Mouse (Mus musculus) 416B (cell line): ENCODE results near the gene Naaa.
A peak's percentile ranks its signal among the peaks of the same experiment; 100 is the strongest.

Experiments used
- DNase-seq: peaks from one replicate; pipeline ENCODE4 v3.0.0; 2011; ENCODE audit warnings: low read depth

Naaa gene

GRCm38 (mm10) chr5:92263761-92264359 lies 14.1 kb downstream of the Naaa start:
- DNase-seq: no peak

- DNase-seq: peak; percentile 74
Observed at GRCm38 (mm10) chr5:92262646-92263045, 15.3 kb downstream of the Naaa start.

GRCm38 (mm10) chr5:92256218-92256617 lies 21.8 kb downstream of the Naaa start, which contains the start of gene Ppef2:
Gene Ppef2 (minus strand): TSS chr5:92256278.
- DNase-seq: no peak

DNA sequence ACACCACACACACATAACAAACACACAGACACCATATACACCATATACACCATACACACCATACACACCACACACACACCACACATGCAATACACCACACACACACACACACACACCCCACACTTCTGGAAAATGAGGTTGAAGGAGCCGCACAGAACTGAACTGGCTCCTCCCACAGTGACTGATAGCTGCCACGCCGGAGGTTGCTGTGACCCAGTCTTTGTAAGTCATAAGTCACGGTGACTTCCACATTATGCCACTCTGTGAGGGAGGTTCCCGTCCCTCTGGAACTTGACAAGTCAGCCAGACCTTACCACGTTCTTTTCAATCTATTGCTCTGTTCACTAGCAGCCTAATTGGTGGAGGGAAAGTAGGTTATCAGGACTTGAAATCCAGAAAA lies 23.5 kb downstream of the Naaa start:
- DNase-seq: no peak

DNA sequence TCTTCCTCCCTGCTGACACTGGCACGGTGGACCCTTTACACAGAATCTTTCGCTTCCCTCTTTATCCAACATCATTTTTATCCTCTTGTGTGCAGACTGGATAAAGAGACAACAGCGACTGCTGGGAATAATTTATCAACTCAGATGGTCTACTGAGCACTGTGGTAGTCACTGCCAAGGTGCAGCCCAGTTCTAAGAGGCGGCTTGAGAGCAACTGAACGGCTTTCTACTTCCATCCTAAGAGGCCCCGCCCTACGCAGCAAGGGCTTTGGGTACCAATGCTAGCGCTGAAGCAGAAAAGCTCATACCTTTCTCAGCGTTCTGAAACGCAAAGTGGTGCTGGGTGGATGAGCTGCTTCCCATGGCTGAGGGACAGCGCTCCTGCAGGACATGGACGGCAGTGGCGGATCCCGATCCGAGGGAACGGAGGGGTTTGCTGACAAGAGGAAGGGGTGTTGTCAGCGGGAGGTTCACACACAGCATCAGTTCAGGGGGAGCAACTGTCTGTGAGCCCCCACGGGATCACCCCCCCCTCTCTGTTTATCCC lies 25.1 kb downstream of the Naaa start:
- DNase-seq: no peak

DNA sequence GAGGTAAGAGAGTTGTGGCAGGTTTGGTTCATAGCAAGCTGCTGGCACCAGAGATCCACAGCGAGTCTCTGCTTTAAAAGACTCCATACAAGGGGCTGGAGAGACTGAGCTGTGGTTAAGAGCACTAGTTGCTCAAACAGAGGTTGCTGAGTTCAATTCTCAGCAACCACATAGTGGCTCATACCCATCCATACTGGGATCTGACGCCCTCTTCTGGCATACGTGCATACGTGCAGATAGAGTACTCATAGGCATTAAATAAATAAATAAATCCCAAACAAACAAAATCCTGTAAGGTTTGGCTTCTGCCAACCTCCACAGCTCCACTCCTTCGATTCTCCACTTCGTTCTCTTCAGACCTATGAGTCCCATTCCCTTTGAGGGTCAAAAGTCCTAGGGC lies 25.9 kb downstream of the Naaa start:
- no peak for DNase-seq

- no peak for DNase-seq
Observed at GRCm38 (mm10) chr5:92248614-92249013, 29.4 kb downstream of the Naaa start.

DNA sequence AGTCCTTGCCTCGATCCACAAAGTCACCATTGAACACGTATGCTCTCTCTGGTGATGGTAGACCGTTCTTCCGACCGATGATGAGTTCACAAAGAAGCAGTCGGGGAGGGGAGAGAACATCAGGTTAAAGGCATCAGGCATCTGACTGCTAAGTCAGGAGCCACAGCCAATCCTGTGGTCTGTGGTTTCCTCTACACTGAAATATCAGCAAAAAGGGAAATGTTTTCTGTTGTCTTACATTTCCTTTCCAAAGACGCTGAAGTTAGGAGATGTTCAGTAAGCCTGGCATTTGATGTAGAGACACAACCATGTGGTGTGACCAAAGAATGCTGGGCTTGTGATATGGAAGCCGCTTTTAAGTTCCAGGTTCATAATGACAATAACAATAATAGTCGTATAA lies 32.5 kb downstream of the Naaa start:
- peak; percentile 93 for DNase-seq

- no peak for DNase-seq
Observed at GRCm38 (mm10) chr5:92244900-92245299, 33.1 kb downstream of the Naaa start.

DNA sequence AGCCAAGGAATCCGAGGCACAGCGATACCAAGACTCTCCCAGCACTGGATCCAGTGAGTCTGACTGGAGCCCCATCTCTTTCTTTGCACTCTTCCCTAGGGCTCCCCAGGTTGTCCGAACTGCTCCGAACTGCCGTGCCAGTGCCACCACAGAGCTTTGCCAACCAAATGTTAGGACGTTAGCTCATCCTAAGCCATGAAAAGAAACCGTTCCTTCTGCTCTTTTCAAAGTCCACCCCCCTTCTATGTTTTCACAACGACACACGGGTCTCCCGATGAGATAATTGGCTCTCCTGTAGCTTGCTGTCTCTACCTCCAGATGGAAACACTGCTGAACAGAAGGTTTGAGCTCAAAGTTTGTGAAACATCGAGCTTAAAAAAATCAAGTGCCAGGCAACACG lies 37.2 kb downstream of the Naaa start:
- DNase-seq: no peak

DNA sequence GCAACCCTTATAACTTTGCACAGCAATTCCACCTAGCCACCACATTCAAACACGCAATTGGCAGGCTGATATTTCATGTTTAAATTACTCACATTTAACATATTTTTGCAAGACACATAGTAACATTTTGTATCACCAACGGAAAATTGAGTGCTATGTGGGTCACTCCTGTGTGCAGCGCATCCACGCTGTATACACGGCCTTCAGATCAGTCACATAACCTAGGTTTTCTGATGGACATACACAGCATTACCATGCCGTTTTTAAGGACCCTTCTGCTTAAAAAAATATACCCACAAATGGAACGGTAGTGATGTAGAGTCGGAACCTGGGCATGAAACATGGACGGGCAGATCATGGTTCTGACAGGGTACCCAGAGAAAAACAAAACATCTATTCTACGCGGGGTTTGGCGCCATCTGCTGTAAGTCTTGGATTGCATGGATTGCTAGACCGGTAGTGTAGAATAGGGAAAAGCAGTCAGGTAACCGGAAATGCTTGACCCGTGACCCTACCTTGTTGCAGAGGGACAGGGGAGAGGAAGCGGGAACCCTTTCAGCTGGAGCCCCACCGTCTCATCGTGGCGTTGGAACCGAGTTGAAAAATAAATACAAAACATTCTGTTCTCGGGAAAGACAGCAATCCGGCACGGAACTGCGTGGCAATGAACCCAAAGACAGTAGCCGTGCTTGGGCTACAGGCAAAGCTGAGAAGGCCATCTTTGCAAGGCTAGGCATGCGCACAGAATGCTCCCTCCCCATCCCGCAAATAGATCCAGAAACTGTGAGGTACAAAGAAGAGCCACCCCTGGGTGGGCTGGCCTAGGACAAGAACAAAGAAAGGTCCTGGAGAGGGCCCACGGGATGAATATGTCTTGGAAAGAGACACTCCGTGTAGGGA lies 38.4 kb downstream of the Naaa start:
- DNase-seq: peak; percentile 44

GRCm38 (mm10) chr5:92234939-92235557 lies 42.9 kb downstream of the Naaa start:
- DNase-seq: no peak

GRCm38 (mm10) chr5:92233366-92233765 lies 44.6 kb downstream of the Naaa start:
- DNase-seq: no peak

DNA sequence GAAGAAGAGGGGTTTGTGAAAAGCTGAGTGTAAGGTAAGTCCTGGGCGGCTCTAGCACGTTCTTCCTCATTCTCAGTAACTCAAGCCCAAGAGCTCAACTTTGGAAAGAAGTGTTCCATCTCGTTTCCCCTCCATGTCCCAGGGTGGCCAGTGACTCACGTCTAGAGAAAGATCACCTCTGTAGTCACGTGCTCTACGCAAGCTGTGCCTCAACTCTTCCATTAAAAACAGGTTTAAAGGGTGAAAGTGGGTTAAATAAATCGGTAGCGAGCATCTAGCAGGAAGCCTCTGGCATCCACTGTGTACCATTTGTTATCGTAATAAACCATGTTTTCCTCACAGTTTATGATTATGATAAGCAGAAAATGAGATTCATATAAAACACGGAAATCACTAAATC lies 46.1 kb downstream of the Naaa start:
- DNase-seq: no peak

DNA sequence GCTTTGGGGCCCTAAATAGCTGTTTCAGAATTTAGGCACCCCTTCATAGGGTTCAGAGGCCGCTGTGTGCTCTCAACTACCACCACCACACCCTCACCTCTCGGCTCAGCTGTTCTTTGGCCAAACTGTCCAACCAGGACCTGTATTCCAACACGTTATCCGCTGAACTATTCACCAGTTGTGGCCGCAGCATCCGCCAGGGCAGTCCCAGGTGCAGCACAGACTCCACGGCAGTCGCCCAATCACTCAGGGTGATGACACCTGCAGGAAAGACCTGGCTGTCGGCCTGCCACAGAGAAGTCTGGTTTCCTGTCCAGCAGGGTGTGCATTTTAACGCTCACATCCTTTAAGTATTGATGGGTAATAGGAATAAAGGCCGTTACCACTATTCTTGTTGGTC lies 47.7 kb downstream of the Naaa start:
- no peak for DNase-seq

GRCm38 (mm10) chr5:92229514-92229913 lies 48.5 kb downstream of the Naaa start:
- DNase-seq: no peak

DNA sequence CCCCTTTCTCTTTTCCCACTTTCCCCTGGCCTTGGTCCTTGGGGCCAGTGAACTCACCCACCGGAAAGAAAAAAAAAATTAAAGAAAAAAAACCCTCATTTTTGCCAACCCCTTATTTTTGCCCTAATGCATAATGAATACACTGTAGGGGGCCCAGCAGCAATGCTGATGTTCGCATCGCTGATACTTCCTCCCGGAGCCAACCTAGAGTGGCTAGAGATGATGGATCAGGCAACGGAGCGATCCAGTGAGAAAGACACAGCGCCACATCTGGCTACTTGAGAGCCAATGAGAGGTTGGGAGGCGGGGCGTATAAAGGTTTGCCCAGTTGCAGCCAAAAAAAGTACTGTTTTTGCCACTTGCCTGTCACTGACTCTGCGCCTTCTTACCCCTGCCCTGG lies 49.2 kb downstream of the Naaa start:
- DNase-seq: no peak

DNA sequence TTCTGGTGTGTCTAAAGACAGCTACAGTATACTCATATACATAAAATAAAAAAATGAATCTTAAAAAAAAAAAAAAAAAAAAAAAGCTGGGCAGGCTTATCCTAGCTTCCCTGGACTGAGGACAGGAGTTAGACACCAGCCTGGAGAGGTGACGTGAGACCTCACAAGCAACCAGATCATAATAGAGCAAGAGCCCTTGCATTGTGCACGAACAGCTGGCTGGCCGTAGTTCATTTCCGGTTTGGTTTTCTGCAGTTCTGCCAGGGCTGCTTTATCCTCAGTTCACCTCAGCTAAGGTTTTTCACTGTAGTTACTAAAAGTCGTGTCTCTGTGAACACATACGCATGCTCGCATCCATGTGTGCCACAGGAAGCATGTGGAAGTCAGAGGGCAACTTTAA lies 50.2 kb downstream of the Naaa start:
- peak; percentile 37 for DNase-seq

DNA sequence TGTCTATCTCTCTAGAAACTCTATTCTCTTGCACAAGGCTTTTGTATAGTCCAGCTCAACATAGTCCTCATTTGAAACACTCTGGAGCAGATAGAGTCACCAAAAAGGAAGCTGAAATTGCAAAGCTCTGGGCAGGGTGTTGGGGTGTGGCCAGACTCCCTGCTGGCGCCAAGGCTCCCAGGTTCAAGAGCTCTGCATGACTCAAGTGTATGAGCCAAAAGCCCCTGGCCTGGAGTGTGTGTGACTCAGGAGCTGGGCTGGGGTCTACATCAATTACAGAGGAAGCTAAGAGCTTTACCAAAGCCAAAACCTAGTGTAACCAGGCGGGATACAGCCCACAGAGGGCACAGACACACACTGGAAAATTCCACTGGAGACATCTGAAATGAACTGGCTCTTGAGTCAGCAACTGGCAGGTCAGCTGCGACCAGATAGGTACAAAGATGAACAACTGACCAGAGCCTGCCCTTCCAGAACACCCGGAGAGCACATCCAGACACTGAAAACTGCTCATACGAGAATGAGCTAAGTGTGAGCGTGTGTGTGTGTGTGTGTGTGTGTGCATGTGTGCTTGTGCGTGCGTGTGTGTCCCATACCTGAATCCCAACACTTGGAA lies 57.6 kb downstream of the Naaa start:
- no peak for DNase-seq

DNA sequence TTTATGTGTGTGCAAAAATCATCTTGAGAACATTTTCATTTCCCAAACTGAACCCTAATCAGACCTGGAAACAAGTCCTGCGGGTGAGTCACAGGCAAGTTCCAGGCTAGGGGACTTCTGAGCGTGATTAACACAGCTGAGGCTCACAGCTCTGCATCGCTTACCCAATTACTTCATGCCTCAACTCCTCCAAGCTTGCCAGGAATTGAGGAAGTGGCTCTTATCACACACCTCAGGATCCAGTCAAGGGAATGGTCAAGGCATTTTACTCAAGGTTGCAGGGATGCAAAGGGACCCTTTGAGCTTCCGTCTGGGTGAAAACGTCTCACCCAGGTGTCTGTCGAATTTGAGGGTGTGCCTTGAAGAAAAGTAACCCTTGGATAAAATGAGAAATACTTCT lies 58.1 kb downstream of the Naaa start:
- DNase-seq: peak; percentile 26

GRCm38 (mm10) chr5:92218915-92219793 lies 58.8 kb downstream of the Naaa start:
- DNase-seq: peak; percentile 21
